Mouse (Mus musculus) lung, postnatal 36 days (tissue): ENCODE results near the gene Klb.

Source experiments
- DNase-seq: peaks from one replicate; pipeline ENCODE4 v3.0.0; 2022; ENCODE audit warnings: mixed read lengths

Gene Klb

DNA sequence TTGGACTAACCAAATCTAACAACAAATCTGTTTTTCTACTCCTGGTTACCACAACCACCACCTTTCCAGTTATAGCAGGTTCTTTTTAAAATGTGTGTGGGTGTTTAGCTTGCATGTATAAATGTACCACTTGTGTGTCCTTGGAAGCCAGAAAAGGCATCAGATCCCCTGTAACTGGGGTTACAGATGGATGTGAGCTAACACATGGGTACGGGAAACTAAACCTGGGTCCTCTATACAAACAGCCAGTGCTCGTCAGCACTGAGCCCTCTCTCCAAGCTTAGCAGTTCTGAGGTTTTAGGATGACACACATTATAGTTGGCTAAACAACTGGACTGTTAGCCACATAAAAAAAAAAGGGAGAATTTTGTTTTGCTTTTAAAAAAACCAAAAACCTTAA, 37.6 kb downstream of the Klb start:
- DNase-seq, result no peak

GRCm38 (mm10) chr5:65387008-65387867, 39.1 kb downstream of the Klb start:
- no peak for DNase-seq

- peak; percentile 98 for DNase-seq
Observed at GRCm38 (mm10) chr5:65390648-65391644, 42.8 kb downstream of the Klb start, which contains the start of the genes Rpl9 and Lias. Gene Rpl9 (minus strand): TSS chr5:65391444. Gene Lias (plus strand): TSS chr5:65391497.

GRCm38 (mm10) chr5:65391753-65392152, 43.6 kb downstream of the Klb start:
- no peak for DNase-seq

GRCm38 (mm10) chr5:65394425-65394824, 46.3 kb downstream of the Klb start:
- peak; percentile 10 for DNase-seq

- peak; percentile 92 for DNase-seq
Observed at GRCm38 (mm10) chr5:65401251-65401994, 53.3 kb downstream of the Klb start.

- no peak for DNase-seq
Observed at GRCm38 (mm10) chr5:65407989-65408388, 59.9 kb downstream of the Klb start.

DNA sequence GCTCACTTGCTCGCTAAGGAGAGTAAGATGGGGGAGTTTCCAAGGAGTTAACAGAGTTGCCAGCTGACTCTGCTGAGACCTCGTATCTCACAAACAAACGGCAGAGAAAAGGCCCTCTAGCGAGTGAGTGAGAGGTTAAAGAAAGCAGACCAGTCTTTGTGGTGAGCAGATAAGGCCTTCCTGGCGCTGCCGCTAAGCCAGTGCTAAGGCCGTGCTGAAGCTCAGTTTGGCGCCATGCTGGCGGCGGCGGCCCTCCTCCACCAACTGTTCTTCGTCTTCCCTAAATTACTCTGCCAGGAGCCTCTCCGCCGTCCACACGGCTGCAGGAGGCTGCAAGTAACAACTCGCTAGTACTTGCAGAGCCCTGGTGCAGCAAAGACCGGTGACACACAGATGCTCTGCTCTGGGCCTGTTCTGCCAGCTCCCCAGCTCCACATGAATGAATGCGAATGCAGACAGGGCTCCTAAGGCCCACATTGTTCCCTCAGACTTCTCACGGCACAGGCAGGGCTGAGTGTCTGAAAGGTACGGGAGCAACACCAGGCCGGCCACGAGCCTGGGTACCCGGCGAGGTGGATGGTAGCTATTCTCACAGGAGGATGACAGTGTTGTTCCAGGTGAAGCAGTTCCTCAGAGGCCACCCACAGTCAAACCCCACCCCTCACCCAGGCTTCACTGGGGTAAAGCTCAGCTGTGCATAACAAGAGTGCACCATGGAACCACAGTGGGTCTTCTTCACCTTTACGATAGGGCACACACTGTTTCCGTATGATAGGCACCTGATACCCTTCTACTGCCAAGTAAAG, 67.7 kb downstream of the Klb start:
- DNase-seq, result no peak

DNA sequence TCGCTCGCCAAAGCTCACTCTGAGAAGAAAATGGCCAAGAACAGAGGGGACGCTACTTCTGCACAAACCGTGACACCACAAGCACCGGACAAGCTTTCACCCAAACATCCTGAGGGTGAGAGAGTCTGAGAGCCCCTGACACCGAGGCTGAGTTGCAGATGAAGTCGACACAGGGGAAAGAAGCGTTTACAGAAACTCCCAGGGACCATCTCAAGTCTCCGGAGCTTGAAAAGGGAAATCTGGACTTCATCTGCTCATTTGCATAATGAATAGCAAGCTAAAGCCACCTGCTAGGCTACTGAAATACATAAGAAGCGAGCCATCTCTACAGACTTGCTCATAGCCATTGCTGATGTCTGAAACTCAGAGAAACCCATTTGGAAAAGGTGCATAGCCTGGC, 71.0 kb downstream of the Klb start:
- no peak for DNase-seq

DNA sequence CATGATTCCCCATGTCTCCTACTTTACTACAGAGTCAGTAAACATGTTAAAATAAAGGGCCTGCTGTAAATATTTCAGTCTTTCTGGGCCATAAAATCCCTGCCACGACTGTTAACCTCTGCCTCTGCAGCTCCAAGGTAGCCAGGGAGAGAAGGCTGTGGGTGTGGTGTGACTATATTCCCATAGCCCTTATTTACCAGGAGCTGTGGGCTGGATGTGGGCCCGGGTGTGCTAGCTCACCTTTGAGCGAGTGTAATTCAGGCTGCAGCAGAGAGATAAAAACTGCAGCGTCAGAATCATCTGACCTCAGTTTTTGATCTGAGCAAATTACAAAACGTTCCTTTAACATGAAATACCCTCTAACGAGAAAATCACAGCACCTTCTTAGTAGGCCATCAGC, 72.7 kb downstream of the Klb start:
- DNase-seq, result no peak

DNA sequence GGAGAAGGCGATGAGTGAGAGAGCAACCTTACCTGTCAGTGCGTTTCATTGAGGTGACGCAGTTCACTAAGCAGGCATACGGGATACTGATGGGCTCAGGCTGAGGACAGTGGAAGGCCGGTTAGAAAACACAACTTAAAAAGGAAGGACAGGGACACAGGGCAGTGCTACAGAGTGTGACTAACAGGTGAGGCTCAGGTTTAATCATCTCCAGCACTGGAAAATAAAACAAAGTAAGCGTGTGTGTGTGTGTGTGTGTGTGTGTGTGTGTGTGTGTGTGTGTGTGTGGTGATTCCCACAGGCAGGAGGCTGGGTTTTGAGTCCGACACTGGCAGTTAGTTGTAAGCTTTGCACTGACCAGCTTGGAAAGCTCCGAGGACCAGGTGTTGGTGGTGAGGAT, 74.7 kb downstream of the Klb start:
- no peak for DNase-seq

- peak; percentile 13 for DNase-seq
Observed at GRCm38 (mm10) chr5:65424215-65424614, 76.1 kb downstream of the Klb start.

- no peak for DNase-seq
Observed at GRCm38 (mm10) chr5:65425251-65425650, 77.1 kb downstream of the Klb start.

DNA sequence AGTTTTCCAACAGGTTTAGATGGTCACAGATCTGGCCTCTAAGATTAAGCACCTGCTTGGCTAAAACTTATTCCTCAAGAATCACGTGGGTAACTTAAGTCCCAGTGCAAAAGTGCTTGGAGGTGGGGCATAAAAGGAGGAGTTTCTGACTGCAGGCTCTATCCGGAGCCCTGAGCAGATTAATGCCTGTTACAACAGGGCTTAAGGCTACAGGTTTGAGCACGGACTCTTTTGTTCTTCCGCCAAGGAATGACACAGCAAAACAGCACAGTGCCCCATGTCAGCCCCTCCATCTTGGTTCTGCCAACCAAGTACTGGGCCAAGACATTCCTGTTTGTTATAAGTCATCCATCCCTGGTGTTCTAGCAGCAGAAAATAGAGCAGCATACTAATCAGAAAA, 80.2 kb downstream of the Klb start:
- peak; percentile 66 for DNase-seq

GRCm38 (mm10) chr5:65429441-65429840, 81.3 kb downstream of the Klb start:
- no peak for DNase-seq
